Mouse (Mus musculus): Measurements from ENCODE around the gene Dpp4. TPM values are rescaled to one million over a fixed set of nuclear protein-coding genes. Genes with fewer than 3 reads are reported as not detected.

Gene Dpp4
- total RNA-seq, 2 experiments from 2014 or later, result 7.2 to 8.2 TPM

- DNase-seq, result no peak
- intact Hi-C loops (cut with DNase I), result no loop called here
These were observed 5.2 kb upstream of the Dpp4 start for GRCm38 (mm10) chr2:62417233-62417632.

GRCm38 (mm10) chr2:62411211-62412080 lies 585 bp downstream of the Dpp4 start:
- peak; percentile 45 to 54 for DNase-seq
- intact Hi-C loops (cut with DNase I), result no loop called here

- intact Hi-C loops (cut with DNase I), result no loop called here
- DNase-seq, result no peak
These were observed 3.3 kb downstream of the Dpp4 start for GRCm38 (mm10) chr2:62408701-62409201.

- intact Hi-C loops (cut with DNase I), result no loop called here
- DNase-seq, result no peak
These were observed 3.8 kb downstream of the Dpp4 start for GRCm38 (mm10) chr2:62408216-62408615.

GRCm38 (mm10) chr2:62403556-62404135 lies 8.4 kb downstream of the Dpp4 start:
- no peak for DNase-seq
- intact Hi-C loops (cut with DNase I), result no loop called here

- intact Hi-C loops (cut with DNase I), result no loop called here
- DNase-seq, result peak; percentile 19 to 36
These were observed 11.0 kb downstream of the Dpp4 start for GRCm38 (mm10) chr2:62401011-62401410.

GRCm38 (mm10) chr2:62399832-62400231 lies 12.2 kb downstream of the Dpp4 start:
- DNase-seq, result no peak
- intact Hi-C loops (cut with DNase I), result no loop called here

GRCm38 (mm10) chr2:62399361-62399760 lies 12.7 kb downstream of the Dpp4 start:
- intact Hi-C loops (cut with DNase I), result no loop called here
- DNase-seq, result no peak

- DNase-seq, result no peak
- intact Hi-C loops (cut with DNase I), result no loop called here
These were observed 13.7 kb downstream of the Dpp4 start for GRCm38 (mm10) chr2:62398115-62398875.

- intact Hi-C loops (cut with DNase I), result no loop called here
- DNase-seq, result no peak
These were observed 14.4 kb downstream of the Dpp4 start for GRCm38 (mm10) chr2:62397661-62398060.

- DNase-seq, result no peak
These were observed 15.2 kb downstream of the Dpp4 start for GRCm38 (mm10) chr2:62396799-62397198.

GRCm38 (mm10) chr2:62394800-62395199 lies 17.2 kb downstream of the Dpp4 start:
- intact Hi-C loops (cut with DNase I), result no loop called here
- DNase-seq, result no peak

More at GRCm38 (mm10) chr2:62396799-62397198, 15.2 kb downstream of the Dpp4 start:
- intact Hi-C loops (cut with DNase I), result no loop called here

- DNase-seq, result no peak
- intact Hi-C loops (cut with DNase I), result no loop called here
These were observed 19.9 kb downstream of the Dpp4 start for GRCm38 (mm10) chr2:62392098-62392497.

GRCm38 (mm10) chr2:62390961-62391461 lies 21.0 kb downstream of the Dpp4 start:
- no peak for DNase-seq
- intact Hi-C loops (cut with DNase I), result no loop called here

- DNase-seq, result no peak
- intact Hi-C loops (cut with DNase I), result no loop called here
These were observed 21.7 kb downstream of the Dpp4 start for GRCm38 (mm10) chr2:62390305-62390704.

GRCm38 (mm10) chr2:62388841-62389240 lies 23.2 kb downstream of the Dpp4 start:
- intact Hi-C loops (cut with DNase I), result no loop called here
- no peak for DNase-seq

GRCm38 (mm10) chr2:62383196-62383595 lies 28.8 kb downstream of the Dpp4 start:
- intact Hi-C loops (cut with DNase I), result no loop called here
- DNase-seq, result no peak

GRCm38 (mm10) chr2:62382440-62382839 lies 29.6 kb downstream of the Dpp4 start:
- intact Hi-C loops (cut with DNase I), result no loop called here
- DNase-seq, result no peak

GRCm38 (mm10) chr2:62381756-62382155 lies 30.3 kb downstream of the Dpp4 start:
- DNase-seq, result peak; percentile 6 to 9
- intact Hi-C loops (cut with DNase I), result no loop called here

GRCm38 (mm10) chr2:62373692-62374091 lies 38.3 kb downstream of the Dpp4 start:
- DNase-seq, result no peak
- intact Hi-C loops (cut with DNase I), result no loop called here

- DNase-seq, result no peak
- intact Hi-C loops (cut with DNase I), result no loop called here
These were observed 42.0 kb downstream of the Dpp4 start for GRCm38 (mm10) chr2:62370048-62370447.
